Mouse (Mus musculus): ENCODE data around the gene Neurod6.
"Not testable (repeated sequence)": the region's sequence is repeated elsewhere in the genome, so short reads cannot be mapped to it uniquely, and the experiment has no call there.

Neurod6 gene

DNA sequence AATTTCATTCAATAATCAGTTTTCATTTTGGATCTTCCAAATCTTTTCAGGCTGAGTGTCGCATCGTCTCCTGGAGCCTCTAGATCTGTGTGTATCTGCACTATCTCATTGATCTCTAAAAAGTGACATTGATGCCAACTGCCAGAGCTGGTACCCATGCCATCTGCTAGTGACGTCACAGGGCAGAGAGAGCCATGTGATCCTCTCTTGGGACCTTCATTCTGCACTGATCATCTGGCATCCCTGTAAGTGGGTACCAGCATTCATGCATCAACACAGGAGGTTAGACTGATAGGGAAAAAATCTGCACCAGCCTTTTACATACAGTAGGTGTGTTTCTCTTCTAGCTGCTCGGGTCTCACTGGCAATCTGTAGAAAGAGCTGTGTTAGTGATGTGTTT is at the start of gene Neurod6:
Neurod6 (minus strand) TSS at position 290 of the 400 bp plus-strand sequence.
- peak; percentile 62 for DNase-seq (ENCODE audit: low spot score)

DNA sequence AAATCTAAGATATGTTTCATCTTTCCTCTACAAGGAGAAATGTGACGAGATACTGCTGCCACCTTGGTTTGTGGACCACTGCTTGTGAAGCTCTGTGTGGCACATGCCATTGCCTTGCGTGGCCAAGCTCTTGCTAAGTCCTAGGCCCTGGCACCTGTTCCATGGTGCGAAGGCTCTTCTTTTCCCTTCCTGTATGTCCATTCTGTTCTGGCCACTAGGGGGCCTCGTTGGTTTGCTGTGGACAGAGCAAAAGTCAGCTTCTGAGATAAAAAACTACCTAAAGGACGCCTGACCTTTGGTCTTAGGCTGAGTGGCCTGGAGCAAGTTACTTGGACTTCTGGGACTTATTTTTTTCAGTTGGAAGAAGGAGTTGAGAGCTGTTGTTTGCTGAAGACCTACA is 36.1 kb upstream of the Neurod6 start:
- DNase-seq (ENCODE audit: low spot score): peak; percentile 29

DNA sequence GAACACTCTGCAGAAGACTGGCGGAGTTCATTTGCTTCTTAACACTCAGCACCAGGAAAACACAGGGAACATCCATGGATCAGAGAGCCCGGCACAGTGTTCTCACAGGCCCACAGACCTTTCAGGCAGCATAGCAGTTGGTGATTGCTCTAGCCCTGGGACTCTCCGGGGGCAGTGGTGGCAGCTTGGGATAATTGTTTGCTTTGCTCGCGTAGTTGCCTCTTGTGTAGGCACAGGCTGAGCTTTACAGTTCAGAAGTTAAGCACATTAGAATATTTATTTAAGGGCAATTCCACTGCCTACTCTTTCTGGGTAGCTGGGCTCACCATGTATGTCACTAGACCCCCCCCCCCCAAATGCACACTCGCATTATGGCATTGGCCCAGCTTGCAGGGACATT is 34.4 kb upstream of the Neurod6 start:
- no peak for DNase-seq (ENCODE audit: low spot score)

DNA sequence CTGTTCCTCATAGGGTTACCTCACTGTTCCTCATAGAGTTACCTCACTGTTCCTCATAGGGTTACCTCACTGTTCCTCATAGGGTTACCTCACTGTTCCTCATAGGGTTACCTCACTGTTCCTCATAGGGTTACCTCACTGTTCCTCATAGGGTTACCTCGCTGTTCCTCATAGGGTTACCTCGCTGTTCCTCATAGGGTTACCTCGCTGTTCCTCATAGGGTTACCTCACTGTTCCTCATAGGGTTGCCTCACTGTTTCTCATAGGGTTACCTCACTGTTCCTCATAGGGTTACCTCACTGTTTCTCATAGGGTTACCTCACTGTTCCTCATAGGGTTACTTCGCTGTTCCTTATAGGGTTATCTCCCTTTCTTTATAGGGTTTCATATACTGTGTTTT is 29.9 kb upstream of the Neurod6 start:
- not testable (repeated sequence) for DNase-seq (ENCODE audit: low spot score)

DNA sequence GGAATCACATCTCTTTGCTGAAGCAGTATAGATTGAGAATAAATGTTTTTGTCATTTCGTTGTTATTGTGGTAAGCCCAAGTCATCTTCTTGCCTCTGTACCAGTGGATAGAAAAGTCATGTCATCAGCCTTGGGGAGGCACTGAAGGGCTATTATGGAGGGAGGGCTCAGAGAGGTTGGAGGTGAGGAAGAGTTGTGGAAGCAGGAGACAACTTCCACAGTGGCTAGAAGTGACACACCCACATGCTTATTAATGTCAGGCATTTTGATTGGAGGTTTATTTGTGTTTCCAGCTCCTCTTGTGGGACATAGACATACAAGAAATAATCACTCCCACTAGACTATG is 23.7 kb upstream of the Neurod6 start:
- no peak for DNase-seq (ENCODE audit: low spot score)

DNA sequence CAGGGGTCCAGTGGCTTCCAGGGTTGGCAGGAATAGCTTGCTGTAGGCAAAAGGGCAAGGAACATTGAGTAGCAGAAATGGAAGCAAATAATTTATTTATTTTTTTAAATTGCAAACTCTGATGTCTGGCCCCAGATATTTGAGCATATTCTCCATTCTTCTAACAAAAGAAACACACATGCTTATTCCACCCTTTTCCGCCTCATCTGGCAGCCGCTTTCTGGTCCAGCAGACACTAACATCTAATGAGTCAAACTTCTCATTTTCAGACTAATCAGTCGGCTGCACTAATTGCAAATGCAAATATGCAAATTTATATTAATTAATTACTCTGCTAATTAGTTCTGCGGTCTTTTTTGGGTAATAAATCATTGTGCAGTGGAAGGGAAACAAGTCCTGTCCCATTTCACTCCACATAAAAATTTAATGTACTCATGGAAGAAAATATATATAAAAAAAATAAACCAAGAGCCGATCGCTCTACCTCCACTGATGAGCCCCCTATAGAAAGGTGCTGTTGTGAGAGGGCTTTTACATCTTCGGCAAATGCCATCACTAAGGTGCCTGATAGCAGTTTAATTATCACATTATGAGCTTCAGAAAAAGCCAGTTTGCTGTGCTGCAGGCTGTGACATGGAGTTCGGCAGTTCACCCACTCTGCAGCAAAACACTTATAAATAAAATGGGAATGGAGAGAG is 23.1 kb upstream of the Neurod6 start:
- no peak for DNase-seq (ENCODE audit: low spot score)

DNA sequence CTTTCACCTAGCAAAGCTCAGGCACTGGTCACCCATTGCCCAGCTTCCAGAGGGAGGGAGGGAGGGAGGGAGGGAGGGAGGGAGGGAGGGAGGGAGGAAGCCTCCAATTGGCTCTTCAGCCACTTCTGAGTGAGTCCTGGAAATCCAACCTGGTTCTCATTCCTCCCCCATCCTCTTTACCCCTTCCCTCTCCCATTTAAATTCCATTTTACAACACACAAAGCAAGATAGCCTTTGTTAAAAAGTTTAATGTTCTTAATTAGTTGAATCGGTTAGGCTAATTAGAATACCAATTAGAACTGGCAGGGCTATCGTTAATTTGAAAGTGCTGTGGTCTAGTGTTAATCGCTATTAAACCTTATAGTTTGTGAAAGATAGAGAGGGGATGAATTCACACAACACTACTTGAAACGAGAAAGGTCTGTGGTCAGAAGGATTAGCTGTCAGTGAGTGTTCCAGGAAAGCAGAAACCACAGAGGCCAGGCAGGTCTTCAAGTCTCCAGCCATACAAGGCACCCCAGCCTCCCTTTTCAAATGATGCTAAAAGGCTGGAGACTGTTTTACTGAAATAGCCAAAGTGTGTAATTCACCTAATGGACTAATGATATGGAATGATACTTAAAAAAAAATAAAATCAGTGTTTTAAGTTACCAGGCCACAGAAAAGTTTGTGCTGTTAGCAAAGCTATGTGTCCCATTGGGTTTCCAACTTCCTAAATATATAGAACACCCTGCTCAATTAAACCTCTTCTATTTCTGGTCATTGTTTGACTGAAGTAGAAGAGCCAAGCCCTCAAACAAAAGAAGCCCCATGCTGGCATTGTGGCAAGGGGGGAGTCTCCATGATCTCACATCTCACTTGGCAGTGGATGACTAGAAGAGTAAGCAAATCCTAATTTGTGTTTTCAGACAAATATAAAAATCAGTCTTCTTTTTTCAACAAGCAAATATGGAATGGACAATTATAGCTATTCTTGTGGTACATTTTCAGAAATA is 19.6 kb upstream of the Neurod6 start:
- no peak for DNase-seq (ENCODE audit: low spot score)

DNA sequence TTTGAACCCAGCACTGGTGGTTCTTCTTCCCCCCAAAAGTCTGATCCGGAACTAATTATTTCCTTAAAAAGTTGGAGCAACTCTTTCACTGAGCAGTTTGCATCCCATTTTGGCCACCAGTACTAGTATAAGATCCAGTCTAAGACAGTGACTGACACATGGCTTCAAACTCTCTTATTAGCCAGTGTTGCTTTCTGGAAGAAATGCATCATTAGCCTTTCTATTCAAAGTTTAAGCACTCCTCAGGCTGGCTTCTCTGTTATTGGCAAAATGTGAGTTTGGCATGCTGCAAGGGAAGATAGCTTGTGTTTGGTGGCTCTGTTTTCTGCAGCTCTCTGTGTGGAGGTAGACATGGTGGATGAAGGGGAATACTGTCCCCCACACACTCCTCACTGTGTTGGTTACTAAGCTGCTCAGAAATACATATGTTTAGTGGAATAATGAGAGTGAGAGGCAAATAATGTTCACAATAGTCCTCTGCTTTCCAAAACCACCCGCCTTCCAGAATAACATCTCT is 9.0 kb upstream of the Neurod6 start:
- no peak for DNase-seq (ENCODE audit: low spot score)

DNA sequence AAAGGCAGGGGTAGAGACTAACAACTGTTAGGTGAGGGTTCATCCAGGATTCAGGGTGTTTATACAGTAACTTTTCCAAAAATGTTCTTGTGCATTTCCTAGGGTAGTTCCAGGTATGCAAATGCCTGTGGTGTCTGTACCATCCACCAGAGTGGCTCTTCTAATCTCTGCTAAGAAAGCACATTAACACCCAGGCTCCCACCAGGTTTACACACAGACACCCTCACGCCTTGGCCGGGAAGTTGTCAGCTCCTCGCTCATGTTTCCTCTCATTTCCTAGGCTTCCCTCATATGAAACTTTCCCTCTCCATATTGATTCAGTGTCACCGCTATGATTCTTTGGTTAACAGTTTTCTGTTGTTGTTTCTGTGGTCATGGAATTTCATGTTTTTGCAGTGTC is 2.4 kb upstream of the Neurod6 start:
- no peak for DNase-seq (ENCODE audit: low spot score)

DNA sequence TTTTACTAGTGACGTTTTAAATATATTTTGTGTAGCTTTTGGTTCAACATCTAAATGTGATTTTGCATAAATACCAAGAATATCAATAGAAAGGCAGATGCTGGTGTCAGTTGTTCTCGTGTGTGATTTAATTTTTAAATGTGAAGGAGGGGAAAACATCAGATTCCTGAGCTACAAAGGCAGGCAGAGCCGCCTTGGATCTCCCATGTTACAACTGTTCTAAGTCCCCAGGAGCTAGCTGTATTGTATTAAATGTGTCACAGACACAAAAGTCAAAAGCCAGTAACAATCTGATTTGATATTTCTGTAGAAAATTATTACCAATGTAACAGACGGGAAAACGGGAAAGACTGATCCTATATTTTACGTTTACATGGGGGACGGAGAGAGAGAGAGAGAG is 1.8 kb upstream of the Neurod6 start:
- no peak for DNase-seq (ENCODE audit: low spot score)

DNA sequence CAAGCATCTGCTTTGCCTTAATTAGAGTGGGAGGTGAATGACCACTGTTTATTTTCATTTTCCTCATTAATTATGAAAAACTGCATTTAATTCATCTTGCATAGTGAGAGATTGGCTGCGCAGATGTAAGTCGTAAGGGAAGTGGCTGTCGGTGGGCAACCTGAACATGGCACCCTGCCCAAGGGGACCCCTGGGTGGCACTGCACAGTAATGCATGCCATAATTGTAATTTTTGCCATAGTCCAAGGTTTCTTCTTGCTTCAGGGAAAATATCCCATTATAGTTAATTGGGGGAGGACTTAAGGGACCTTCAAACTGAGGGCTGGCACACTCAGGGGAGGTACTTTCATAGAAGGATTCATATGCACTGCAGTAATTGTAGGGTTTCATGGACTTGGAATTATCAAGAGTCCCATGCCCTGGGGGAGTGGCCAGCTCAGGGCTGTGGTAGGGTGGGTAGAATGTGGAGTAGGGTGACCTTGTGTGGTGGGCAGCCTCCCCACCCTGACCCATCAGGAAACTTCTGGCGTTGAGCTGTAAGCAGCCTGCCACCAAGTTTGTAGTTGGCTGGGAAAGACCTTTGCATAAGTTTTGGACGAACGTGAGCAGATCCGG is 2.4 kb downstream of the Neurod6 start:
- no peak for DNase-seq (ENCODE audit: low spot score)

DNA sequence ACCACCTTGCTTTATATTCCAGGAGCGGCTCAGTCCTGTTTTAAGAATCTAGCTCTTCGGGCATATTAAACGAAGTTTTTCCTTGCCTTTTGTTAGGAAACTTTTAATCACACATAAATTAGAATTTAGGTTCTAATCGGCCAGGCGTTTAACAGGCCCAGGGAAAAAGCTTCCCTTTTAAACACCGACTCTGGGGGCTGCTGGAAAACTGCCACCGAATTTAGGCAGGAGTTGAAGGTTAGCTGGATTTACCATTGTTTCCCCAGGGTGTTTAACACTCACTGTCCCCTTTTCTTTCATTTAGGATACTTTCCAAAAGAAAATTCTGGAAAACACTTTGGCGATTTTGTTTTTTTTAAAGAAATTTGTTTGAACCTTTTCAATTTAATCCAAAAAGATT is 3.7 kb downstream of the Neurod6 start:
- DNase-seq (ENCODE audit: low spot score): no peak

DNA sequence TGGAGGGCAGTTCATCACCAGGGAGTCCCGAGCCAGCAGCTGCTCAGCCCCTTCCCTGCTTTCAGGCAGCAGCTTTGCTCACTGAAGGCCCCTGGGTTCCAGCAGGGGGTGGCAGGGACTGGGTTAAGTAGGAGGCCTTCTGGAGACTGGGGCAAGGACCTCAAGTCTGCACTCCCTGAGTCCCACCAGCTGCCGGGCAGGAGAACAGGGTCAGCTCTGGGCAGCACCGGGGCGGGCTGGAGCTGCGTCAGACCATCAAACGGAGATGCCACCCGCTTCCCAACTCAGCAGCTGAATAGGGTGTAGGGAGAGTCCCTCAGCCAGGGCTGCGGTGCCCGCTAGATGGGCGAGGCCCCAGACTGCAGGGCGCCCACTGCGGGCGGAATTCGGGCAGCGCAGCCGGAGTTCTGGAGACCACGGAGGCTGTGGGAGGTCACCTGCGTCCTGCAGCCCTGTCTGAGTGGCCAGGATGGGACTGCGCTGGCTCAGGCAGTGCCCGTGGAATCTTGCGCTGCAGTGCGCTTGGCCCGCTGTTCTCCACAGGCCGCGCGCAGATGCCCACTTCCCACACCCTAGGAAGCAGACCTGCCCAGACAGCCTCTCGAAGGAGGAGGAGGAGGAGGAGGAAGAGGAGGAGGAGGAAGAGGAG is 4.3 kb downstream of the Neurod6 start:
- DNase-seq (ENCODE audit: low spot score): no peak

DNA sequence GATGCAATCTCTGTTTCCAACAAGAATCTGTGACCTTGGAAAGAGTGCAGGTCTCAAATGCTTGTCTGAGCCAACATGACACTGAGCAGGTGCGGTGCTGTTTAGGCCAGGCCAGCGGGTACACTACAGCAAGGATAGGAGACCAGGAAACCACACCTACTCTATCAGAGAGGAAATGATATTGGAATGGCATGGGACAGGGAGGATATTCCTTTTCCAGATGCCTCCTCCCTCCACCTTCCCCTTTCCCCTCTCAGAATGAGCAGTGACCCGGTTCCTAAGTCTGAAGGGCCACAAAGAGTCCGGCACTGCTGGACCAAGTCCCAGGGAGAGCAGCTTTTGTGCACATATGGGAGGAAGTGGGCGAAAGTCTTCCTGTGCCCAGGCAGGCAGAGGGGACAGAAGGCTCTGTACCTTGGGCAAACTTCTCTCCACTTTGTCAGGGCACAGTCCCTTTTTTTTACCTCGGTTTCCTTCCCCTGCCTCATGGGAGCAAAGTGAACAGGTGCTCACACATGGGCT is 4.9 kb downstream of the Neurod6 start:
- no peak for DNase-seq (ENCODE audit: low spot score)

DNA sequence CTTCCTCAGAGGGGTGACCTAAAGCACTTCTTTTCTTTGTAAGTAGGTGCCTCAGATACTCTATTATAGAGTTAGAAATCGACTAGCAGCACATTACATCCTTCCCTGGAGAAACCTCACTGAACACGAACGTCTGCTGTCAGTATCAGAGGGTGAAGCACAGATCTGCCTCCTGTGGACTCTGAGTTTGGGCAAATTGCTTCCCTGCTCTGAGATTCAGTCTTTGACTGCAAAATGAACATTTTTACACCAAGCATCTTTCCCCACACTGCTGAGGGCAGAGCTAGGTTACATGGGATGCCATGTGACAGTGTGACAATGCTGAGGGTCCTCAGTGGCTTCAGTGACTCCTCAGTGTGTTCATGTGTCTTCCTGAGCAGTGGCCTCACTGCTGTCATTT is 13.3 kb downstream of the Neurod6 start:
- DNase-seq (ENCODE audit: low spot score): no peak

DNA sequence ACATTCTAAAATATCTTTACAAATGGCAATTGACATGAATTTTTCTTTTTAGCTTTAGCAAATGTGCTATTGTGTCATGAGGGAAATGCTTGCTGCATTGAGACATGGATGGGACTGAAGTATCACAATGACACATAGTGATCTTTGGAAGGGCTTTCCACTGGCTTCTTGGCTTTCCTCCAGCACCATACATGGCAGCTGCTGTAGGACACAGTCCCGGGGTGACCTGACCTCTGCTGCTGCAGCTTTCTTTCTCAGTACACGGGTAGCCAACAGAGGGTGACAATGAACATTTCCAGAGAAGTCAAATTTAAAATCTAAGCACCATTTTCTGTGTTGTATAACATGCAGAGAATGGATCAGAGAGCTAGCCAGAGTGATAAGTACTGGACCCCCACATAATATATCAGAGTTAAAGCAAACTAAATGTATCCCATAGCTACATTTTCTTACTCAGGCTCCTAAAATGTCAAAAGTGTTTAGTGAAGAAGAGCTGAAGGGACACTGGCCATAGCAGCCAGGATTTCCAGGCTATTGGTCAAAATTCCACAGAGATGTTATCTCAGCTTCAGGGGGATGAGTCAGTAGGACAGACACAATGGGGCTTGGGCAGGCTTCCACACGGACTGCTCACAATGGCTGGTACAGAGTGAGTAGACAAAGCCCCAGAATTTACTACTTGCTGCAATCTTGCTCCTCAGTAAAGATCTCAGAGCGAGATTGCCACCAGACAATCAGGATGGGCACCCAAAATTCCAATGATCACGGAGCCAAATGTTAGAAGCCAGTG is 19.7 kb downstream of the Neurod6 start:
- no peak for DNase-seq (ENCODE audit: low spot score)

DNA sequence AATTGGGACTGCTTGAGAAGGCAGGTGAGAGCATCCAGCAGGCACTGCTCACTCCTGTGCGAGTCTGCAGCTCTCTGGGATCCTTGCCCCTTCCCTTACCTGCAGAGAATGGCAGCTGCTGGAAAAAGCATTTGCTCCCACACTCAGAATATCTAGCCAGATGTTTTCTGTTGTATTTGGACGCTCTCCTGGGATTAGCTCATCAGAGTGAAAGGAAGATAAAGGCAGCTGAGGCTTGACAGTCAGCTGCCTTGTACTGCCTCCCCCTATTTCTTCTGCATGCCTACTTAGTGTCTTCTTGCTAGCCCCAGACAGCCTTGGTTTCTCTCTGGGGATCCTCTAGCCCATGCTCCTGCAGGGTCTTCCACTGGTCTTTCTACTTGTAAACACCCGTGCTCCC is 31.1 kb downstream of the Neurod6 start:
- no peak for DNase-seq (ENCODE audit: low spot score)

DNA sequence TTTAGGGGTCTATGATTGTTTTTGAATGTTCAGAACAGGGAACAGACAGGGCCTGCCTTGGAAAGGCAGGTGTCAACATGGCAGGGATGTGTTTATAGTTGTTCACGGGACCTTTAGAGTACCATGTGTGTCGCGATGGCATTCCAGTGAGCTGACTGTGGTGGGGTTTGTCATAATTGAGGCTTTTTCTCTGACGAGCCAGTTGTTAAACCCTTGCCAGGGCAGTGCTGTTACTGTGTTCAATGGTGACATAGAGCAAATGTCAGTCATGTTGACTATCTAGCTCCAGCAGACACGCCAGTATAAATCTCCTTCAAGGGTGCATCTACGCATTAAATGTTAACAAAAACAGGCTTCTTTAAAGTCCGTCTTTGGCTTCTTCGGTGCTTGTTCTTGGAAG is 31.5 kb downstream of the Neurod6 start:
- no peak for DNase-seq (ENCODE audit: low spot score)

DNA sequence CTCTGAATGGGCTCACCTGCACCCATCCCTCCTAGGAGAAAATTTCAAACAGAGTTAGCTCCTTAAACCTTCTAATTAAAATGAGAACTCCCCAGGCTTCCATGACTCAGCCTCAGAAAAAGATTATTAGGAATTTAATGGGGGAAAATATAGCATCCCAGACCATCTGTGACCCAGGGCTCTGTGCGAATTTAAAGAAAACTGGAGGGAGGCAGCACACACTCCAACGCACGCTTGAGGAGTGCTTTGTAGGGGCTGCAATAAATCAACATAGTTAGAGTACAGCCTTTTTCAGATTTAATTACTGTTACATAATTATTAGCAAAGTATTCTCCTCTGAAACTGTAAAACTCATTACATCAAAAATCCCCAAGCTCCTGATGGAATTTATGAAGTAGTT is 32.2 kb downstream of the Neurod6 start:
- no peak for DNase-seq (ENCODE audit: low spot score)

DNA sequence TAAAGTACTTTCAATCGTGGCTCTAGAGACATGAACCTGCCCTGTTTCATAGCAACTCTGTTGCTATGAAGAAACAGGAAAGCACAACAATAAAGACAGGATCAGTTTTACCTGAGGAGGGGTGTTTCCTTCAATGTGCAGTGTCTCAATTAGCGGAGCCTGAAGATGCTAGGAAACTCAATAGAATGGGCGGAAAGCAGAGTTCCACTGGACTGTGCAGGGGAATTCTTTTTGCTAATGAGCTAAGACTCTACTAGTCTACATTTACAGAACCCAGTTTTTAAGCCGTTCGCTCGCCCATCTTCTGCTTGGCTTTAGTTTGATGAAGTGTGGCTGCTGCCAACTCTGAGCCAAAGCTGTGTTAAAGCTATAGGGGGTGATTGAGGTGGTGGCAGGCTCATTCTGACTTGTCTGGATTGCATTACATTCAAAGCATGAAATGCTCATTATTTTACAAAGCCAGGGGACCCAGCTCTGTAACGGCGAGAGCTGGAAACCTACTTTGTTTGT is 33.2 kb downstream of the Neurod6 start:
- DNase-seq (ENCODE audit: low spot score): no peak
